Mouse (Mus musculus): ENCODE measurements around the gene Rcan3.

The Rcan3 gene

DNA sequence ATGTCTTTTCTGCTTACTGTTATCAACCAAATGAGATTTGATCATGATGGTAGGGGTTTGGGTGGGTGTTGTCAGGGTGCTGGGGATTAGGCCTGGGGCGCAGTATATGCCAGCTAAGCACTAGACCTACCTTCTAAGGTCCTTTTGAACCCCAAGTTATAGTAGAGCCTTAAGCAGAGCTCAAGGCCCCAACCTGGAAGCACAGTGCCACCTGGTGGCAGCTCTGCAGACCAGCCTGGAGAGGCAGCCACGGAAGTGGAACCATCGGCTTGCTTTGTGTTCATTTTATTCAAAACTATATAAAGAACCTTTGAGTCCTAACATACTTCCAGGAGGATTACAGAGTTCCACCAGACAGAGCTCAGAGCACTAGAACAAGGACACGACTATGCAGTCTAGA is 22.0 kb downstream of the Rcan3 start:
- peak; percentile 40 to 52 for DNase-seq

DNA sequence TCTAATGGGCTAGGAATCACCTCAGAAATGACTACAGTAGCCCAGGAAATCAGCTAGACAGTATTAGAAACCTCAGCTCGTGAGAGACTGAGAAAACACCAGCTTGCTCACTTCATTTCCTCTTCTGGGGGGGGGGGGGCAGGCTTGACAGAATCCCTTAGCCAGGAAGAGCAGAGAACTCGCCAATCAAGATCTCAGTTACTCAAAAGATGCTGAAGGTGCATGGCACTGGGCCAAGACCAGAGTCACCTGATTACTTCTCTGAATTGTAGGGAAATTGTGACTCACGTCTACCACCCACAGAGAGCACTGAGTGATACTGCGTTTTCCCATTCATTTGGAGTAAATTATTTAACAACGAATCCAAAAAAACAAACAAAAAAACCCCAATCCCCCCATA is 27.5 kb downstream of the Rcan3 start:
- DNase-seq: no peak

DNA sequence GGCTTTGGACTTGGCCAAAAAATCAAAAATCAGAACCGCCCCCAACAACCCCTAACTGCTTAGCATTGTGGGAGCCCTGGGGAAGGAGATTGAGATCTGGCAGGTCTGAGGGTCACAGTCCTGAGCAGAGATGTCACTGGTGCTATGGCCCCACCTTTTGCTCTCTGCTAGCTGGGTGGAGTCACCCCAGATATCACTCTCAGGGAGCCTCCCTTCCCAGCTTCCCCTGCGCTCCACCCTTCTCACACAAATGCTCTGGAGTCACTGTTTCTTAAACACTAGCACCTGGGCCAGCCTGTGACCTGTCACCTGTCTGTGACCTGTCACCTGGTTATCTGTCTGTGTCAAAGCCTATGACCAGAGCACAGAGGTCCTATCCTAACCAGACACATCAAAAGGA is 28.7 kb downstream of the Rcan3 start:
- DNase-seq: no peak

DNA sequence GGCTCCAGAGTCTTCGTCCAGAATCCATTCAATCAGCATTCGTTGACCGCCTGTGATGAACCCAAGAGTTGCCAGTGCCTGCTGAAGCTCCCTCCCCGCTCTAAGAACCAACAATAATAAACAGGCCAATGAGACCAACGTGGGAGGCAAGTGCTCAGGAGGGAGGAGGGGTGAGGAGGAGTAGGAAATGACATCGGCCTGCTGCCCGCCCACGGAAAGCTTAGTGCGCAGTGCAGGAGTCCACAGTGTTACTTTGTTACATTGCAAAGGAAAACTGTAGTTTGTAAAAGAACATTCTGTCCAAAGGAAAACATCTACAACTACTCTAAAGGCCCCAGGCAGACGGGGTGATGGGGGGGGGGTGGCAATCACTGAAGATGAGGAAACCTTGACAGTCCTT is 29.6 kb downstream of the Rcan3 start:
- DNase-seq: no peak

DNA sequence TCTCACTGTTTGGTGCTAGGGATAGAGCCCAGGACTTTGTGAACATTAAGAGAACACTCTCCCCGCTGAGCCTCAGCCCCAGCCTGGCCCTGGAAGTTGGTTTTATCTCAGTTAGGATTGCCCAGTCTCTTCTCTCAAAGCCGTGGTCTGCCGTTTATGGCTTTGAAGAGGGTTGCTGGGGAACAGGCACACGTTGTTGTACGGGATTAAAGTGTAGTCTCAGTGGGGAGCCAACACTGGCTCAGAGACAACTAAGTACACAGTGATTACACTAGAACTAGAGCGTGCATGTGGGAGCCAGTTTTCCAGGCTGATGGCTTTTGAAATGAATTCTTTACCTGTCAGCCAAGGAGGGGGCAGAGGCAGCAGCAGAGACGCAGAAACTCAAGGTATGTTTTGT is 31.8 kb downstream of the Rcan3 start:
- no peak for DNase-seq

DNA sequence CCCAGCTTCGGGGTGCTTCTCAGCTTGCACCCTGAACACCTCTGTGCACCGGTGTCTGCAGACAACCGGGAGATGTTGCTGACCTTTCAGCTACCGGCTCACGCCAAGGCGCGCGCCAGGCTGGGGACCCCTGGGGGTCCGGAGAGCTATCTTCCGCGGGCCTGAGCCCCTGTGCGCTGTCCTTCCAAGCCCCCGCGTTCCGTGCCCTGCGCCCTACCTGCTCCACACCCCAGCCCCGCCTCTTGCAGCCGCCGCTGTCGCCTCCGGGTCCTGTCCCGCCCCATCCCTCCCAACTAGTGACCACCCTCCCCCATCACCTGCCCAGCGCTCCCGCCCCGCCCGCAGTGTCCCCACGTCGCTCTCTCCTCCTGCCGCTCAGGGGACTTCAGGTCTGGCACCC is 35.7 kb downstream of the Rcan3 start, which contains the start of gene Ncmap:
Ncmap (minus strand) TSS at position 237 of the 400 bp plus-strand sequence.
- DNase-seq: no peak

DNA sequence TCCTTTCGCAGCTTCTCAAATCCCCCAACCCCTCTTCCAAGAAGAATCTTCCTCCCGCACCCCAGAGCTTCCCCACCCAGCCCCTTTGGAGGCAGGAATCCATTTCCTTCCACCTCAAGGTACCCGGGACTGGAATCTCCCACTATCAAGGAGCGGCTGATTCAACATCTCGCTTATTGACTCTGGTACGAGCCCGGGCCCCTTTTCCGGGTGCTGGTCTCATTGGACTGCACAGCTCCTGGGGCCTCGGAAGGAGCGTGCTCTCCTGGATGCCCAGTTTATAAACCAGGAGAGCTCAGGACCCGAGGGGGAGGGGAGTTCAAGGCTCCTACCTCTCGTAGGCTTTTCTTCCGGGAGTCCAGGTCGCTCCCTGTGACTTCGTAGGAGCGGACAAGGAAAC is 36.1 kb downstream of the Rcan3 start:
- DNase-seq: no peak

DNA sequence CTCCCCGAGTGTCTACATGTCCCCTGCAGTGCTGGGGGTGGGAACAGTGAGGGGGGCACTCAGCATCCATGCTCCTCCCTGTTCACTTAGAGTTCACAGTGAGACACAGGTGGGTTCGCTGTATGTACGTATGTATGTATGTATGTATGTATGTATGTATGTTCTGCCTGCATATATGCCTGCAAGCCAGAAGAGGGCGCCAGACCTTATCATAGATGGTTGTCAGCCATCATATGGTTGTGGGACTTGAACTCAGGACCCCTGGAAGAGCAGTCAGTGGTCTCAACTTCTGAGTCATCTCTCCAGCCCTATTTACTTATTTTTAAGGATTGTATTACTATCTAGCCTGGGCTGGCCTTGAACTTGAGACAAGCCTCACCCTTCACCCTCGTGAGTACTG is 37.4 kb downstream of the Rcan3 start:
- no peak for DNase-seq

DNA sequence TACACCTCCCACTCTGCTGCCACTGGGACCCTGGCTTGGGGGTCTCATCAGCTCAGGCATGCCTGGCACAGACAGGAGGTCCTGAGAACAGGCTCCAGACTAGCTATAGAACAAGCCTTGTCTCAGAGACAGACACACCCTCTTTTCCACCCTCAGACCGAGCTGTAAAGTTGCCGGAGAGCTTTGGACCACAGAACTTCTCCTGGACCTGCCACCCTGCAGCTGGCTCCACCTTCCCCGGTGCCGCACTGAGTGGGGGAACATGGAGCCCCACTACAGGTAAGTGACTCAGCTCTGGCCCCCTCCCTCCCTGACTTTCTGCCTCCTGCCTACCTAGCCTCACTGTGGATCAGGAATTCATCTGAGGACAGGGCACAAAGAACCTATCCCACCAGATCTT is 38.3 kb downstream of the Rcan3 start:
- DNase-seq: no peak

DNA sequence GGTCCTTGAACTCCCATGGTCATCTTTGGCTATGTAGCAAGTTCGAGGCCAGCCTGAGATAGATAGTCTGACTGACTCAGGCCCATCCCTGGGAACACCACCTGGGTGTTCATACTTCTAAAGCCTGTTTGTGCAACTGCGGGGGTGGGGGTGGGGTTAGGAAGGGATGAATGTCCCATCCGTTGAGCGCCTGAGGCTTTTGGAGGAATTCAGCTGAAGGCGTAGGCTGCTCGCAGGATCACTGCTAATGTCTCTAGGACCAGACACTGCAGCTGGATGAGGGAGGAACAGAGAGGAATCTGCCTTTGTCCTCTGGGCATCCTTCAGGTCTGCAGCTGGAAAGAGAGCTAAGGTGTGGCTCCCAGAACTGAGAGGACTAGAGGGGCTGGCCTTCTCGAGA is 39.0 kb downstream of the Rcan3 start:
- DNase-seq: no peak

DNA sequence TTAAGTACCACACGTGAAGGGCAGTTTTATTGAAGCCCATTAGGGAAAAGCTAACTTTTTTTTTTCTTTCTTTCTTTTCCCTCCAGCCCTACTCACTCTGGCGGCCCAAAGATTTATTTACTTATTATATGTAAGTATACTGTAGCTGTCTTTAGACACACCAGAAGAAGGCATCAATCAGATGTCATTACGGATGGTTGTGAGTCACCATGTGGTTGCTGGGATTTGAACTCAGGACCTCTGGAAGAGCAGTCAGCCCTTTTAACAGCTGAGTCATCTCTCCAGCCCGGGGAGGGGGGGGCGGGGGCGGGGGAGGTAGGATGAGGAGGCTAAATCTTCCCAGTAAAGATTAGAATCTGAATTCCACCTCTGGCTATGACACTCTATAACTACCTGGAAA is 40.3 kb downstream of the Rcan3 start:
- no peak for DNase-seq

DNA sequence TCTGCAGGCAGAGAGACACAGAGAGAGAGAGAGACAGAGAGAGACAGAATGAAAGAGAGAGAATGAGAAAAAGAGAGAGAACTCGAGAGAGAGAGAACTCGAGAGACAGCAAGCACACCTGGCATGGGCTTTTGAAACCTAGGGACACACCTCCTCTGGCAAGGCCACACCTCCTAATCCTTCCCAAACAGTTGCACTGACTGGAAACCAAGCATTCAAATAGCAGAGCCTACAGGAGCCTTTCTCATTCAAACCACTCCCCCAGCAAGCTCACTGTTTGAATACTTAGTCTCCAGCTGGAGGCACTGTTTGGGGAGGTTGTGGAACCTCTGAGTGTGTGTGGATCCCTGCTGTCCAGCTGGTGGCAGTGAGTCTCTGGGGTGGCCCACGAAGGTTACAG is 40.9 kb downstream of the Rcan3 start:
- no peak for DNase-seq

DNA sequence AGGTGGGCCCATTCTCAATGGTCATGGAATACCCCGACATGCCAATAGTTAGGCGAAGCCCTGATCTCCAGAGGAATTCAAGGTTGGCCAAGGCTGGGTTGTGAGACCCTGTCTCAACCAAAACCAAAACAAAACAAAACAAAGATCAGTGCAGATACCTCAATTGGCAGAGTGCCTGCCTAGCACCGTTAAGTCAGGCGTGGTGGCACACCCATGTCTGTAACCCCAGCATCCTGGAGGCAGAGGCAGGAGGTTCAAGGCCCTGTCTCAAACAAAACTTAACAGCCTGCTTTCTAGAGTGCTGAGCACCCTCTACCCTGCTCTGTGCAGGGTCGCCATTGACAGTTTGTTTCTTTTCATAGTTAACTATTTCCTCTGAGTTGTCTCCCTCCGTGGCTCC is 42.6 kb downstream of the Rcan3 start:
- DNase-seq: no peak

DNA sequence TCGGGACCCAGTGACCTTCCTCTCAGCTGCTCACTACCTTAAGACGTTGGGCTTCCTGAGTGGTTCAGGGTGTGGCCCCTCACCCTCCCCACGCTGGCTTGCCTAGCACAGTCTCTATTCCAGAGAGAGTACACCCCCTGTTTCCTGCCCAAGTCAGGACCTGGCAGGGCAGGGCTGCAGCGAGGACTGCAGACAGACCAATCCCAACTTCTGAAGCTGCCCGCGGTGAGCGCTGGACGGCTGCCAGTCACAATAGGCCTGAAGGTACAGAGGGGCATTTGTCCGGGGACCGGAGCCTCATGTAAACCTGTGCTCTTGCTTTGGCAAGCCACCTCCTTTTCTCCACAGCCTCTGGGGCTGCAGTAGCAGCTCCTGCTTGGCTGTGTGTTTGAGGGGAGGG is 48.0 kb downstream of the Rcan3 start:
- no peak for DNase-seq

DNA sequence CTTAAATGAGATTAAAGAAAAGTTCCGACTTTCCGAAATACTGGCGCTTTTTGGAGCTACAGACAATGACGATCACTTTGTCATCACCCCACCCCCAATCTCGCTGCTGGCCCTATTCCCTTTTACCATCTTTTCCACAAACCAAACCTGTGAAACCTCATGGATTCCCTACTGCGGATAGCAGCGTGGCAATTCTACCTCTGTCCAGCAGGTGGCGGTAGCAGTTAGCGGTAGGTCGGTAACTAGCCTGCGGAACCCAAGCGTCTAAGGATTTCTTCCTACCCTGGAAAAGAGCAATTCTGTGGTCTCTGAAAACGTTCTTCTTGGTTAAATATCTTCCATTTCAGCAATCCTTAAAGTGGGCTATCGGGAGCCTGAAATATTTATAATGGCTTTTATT is 51.3 kb downstream of the Rcan3 start:
- peak; percentile 77 to 80 for DNase-seq

DNA sequence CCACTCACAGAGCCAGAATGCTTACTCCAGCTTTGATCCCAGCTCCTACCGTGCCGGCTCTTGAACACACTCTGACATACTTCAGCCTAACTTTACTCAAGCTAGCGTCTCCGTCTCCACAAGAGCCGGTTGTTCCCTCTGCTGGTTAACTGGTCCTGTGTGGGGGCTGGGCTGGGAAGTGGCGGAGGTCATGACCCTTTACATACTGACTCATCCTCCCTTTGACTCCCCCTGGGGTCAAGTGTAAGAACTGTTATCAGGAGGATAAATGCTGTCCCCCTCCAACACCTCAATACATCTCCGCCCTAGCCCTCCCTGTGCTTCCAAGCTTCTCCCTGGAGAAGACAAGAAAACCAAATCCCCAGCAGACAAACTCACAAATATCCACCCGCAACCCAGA is 52.3 kb downstream of the Rcan3 start:
- no peak for DNase-seq

DNA sequence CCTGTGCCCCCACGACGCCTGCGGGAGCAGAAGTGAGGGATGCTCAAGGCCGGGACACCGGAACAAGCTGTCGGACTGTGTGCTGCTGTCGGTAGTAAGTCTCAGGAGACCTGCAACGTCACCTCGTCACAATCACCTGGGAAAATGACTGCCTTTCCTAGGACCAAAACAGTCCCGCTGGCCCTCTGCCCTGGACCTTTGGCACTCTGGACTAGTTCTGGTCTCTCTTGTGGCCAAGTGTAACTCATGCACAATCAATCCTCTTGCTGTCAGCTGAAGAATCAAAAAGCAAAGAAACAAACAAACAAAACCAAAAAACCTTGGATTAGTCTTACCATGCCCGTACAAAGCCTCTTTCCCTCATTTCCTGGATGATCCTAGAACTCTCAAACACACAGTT is 56.4 kb downstream of the Rcan3 start:
- DNase-seq: no peak

DNA sequence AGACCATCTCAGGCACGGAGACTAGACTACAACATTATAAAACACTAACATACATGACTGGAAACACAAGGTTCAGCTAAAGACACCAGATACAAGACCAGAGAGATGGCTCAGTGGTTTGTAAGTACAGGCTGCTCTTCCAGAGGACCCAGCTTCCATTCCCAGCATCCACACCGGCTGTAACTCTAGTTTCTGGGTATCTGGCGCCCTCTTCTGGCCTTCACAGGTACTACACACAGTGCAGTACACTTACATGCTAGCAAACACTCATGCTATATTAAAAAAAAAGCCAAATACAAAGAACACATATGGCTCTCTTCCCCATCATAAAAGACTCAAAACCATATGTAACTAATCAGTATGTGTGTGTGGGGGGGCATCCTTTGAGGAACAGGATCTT is 58.2 kb downstream of the Rcan3 start:
- DNase-seq: no peak

DNA sequence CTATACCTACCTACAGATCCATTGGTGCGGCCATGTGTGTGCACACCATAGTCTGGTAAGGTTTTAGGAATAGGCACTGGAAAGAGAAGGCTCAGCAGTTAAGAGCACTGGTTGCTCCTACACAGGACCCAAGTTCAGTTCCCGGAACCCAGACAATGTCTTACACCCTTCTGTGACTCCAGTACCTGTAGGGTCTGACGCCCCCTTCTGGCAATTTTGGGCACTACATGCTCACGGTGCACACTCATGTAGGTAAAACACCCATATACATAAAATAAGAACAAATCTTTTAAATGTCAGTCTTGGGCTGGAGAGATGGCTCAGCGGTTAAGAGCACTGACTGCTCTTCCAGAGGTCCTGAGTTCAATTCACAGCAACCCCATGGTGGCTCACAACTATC is 60.4 kb downstream of the Rcan3 start:
- no peak for DNase-seq

DNA sequence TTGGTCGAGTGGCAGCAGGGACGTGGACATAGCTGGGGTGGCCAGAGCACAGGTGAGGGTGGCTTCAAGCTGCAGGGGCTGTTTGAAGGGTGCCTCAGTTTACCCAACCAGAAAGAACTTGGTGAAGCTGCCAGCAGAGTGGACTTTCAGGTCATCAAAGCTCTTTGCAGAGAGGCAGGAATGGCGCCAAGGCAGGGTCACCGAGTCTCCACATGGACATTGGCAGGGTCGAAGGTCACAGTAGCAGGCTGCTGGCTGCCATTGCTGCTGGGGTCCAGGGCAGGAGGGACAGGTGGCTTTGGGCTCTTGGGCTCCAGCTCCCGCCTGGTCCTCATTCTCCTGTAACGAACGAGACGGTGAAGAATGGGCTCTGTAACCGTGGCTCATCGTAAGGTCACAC is 63.3 kb downstream of the Rcan3 start:
- no peak for DNase-seq

DNA sequence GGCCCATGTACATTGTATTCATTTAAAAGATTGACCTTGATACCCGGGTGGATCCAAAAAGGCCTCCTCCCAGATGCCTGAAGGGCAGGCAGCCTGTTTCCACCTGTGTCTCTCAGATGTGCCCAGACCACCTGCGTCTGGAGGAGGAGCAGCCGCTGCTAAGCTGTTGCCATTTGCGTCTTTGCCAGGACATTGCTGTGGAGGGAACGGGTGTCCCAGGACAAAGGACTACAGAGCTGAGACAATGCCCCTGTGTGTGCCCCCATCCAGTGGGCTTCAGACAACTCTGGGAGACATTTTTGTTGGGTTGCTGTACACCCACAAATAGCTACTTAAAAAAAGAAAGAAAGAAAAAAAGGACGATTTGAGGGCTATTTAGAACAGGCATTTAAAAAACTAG is 70.8 kb downstream of the Rcan3 start:
- DNase-seq: no peak

Measured in cerebellum, postnatal 36 days (tissue).